Mouse (Mus musculus): Measurements from ENCODE around the gene Saxo2. TPM values are rescaled to one million over a fixed set of nuclear protein-coding genes. Genes with fewer than 3 reads are reported as not detected.
A peak's percentile ranks its signal among the peaks of the same experiment; 100 is the strongest.

Saxo2 gene
- polyA plus RNA-seq, 1 experiment, result 2.3 TPM

DNA sequence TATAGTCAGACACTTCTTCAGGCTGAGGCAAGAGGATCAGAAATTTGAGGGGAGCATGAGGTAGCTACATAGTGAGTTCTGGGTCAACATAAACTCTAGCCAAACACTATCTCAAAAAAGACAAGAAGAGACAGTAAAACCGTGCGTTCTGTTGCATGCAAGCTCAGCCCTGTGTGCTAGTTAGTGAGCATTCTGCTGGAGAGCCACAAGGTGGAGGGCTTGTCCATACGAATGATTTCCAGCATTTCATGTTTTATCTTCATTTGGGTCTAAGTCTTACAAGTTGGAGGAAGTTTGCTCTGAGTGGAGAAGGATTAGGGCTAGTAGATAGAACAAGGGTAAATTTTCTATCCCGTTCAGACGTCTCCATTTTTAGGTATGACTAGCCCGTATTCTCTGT is 28.5 kb upstream of the Saxo2 start:
- Histone ChIP-seq H3K4me3 (ENCODE audit: insufficient read depth, poor library complexity, severe bottlenecking) (no peak overlapping the region), H3K27me3 (ENCODE audit: control insufficient read depth, insufficient read depth, insufficient read length) (no peaks in the 10 kb centered on the region), H3K79me3 (ENCODE audit: low read depth) (no peaks in the 10 kb centered on the region), H3K79me2 (ENCODE audit: control insufficient read depth, insufficient read depth) (no peaks in the 10 kb centered on the region), H3K36me3 (ENCODE audit: control insufficient read depth, insufficient read depth) (peaks cover 36% of the 10 kb centered on the region), H3ac (ENCODE audit: control insufficient read depth, insufficient read length, low read depth) (no peak overlapping the region)
- TF ChIP-seq USF1 (IDR thresholded peaks at IDR 0.05; ENCODE audit: low read depth) (no peak), MYOG (IDR thresholded peaks at IDR 0.05; ENCODE audit: control insufficient read depth, extremely low read depth, insufficient read length) (no peak), CTCF (IDR thresholded peaks at IDR 0.05; ENCODE audit: control insufficient read depth, insufficient read depth, insufficient read length) (no peak), CEBPB (IDR thresholded peaks at IDR 0.05; ENCODE audit: low read depth) (no peak)

DNA sequence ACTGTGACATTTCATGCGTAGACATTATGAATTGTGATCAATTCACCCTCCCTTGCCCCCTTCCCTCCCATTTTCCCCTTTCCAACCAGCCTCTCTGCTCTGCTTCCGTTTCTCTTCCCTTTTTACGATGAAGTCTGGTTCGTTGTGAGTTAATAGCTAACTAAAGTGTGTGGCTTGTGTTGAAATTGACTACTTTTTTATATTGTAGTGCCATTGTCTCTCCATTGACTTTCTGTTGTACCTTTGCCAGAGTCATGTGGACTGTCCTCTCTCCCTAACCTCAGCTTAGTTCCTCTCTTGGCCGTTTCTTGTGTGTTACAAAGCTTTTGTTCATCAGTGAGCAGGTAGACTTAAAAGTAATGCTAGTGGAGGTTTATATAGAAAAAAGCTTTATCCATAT is 27.7 kb upstream of the Saxo2 start:
- H3K36me3 ChIP-seq (ENCODE audit: control insufficient read depth, insufficient read depth), result peaks cover 36% of the 10 kb centered on the region

DNA sequence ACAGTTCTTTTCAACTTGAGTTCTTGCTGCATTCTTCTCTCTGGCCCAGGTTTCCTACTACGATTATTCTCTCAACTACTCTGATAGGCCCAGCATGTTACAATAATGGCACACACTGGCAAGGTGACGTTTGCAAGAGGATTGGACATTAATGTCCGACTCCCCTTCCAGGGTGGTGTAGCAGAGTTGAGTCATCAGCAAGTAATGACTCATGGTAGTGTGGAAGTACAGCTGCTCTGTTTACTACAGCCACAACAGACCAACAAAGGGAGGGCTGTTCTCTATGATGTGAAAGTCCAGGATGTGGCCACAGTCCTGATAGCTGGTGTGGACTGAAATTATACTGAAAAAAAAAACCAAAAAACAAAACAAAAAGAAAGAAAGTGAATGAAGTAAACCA is 16.3 kb upstream of the Saxo2 start:
- TF ChIP-seq CEBPB (IDR thresholded peaks at IDR 0.05; ENCODE audit: low read depth) (no peak), MYOD1 (IDR thresholded peaks at IDR 0.05; ENCODE audit: control insufficient read depth, insufficient read length, low read depth) (peak; percentile 84), USF1 (IDR thresholded peaks at IDR 0.05; ENCODE audit: low read depth) (no peak), FOSL1 (IDR thresholded peaks at IDR 0.05; ENCODE audit: insufficient read depth, low read length, poor library complexity, severe bottlenecking) (peak; percentile 79), MAX (IDR thresholded peaks at IDR 0.05) (peak; percentile 56), CTCF (IDR thresholded peaks at IDR 0.05; ENCODE audit: control insufficient read depth, insufficient read depth, insufficient read length) (no peak), MYOG (IDR thresholded peaks at IDR 0.05; ENCODE audit: control insufficient read depth, extremely low read depth, insufficient read length) (no peak)
- H3K4me3 ChIP-seq (ENCODE audit: insufficient read depth, poor library complexity, severe bottlenecking), result no peak overlapping the region
- H3ac ChIP-seq (ENCODE audit: control insufficient read depth, insufficient read length, low read depth), result no peak overlapping the region
- H3K79me3 ChIP-seq (ENCODE audit: low read depth), result no peaks in the 10 kb centered on the region
- peaks cover 23% of the 10 kb centered on the region for H3K36me3 ChIP-seq (ENCODE audit: control insufficient read depth, insufficient read depth)
- H3K79me2 ChIP-seq (ENCODE audit: control insufficient read depth, insufficient read depth), result no peaks in the 10 kb centered on the region
- H3K27me3 ChIP-seq (ENCODE audit: control insufficient read depth, insufficient read depth, insufficient read length), result no peaks in the 10 kb centered on the region

More for the DNA sequence above, 27.7 kb upstream of the Saxo2 start:
- Histone ChIP-seq H3K79me3 (ENCODE audit: low read depth) (no peaks in the 10 kb centered on the region), H3K27me3 (ENCODE audit: control insufficient read depth, insufficient read depth, insufficient read length) (no peaks in the 10 kb centered on the region), H3ac (ENCODE audit: control insufficient read depth, insufficient read length, low read depth) (no peak overlapping the region), H3K4me3 (ENCODE audit: insufficient read depth, poor library complexity, severe bottlenecking) (no peak overlapping the region), H3K79me2 (ENCODE audit: control insufficient read depth, insufficient read depth) (no peaks in the 10 kb centered on the region)
- TF ChIP-seq MAX (IDR thresholded peaks at IDR 0.05) (no peak), MYOD1 (IDR thresholded peaks at IDR 0.05; ENCODE audit: control insufficient read depth, insufficient read length, low read depth) (no peak), FOSL1 (IDR thresholded peaks at IDR 0.05; ENCODE audit: insufficient read depth, low read length, poor library complexity, severe bottlenecking) (no peak), CEBPB (IDR thresholded peaks at IDR 0.05; ENCODE audit: low read depth) (no peak), MYOG (IDR thresholded peaks at IDR 0.05; ENCODE audit: control insufficient read depth, extremely low read depth, insufficient read length) (no peak), CTCF (IDR thresholded peaks at IDR 0.05; ENCODE audit: control insufficient read depth, insufficient read depth, insufficient read length) (no peak), USF1 (IDR thresholded peaks at IDR 0.05; ENCODE audit: low read depth) (no peak)

DNA sequence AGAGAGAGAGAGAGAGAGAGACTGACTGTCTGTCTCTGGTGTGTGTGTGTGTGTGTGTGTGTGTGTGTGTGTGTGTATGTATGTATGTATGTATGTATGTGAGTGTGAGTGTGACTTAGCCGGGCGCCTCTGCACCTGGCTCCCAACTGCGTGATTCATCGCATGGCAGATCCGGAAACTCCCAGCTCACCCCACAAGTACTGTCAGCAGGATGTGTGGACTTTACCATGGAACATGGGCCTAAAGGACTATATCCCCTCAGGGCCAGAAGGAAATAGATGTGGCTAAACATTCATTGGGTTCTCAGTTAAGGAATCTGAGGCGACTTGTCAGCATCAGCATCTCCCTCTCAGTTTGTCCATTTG is 735 bp upstream of the Saxo2 start:
- peak overlapping the region; percentile 53 for H3ac ChIP-seq (ENCODE audit: control insufficient read depth, insufficient read length, low read depth)
- peaks cover 9% of the 10 kb centered on the region for H3K36me3 ChIP-seq (ENCODE audit: control insufficient read depth, insufficient read depth)
- no peak for TF ChIP-seq MYOD1 (IDR thresholded peaks at IDR 0.05; ENCODE audit: control insufficient read depth, insufficient read length, low read depth)
- no peak for TF ChIP-seq MYOG (IDR thresholded peaks at IDR 0.05; ENCODE audit: control insufficient read depth, extremely low read depth, insufficient read length)
- TF ChIP-seq USF1 (IDR thresholded peaks at IDR 0.05; ENCODE audit: low read depth), result no peak
- TF ChIP-seq CTCF (IDR thresholded peaks at IDR 0.05; ENCODE audit: control insufficient read depth, insufficient read depth, insufficient read length), result no peak
- no peak for TF ChIP-seq FOSL1 (IDR thresholded peaks at IDR 0.05; ENCODE audit: insufficient read depth, low read length, poor library complexity, severe bottlenecking)
- TF ChIP-seq MAX (IDR thresholded peaks at IDR 0.05), result no peak
- no peak for TF ChIP-seq CEBPB (IDR thresholded peaks at IDR 0.05; ENCODE audit: low read depth)
- no peaks in the 10 kb centered on the region for H3K27me3 ChIP-seq (ENCODE audit: control insufficient read depth, insufficient read depth, insufficient read length)
- H3K4me3 ChIP-seq (ENCODE audit: insufficient read depth, poor library complexity, severe bottlenecking), result peak overlapping the region; percentile 56
- peaks cover 14% of the 10 kb centered on the region for H3K79me3 ChIP-seq (ENCODE audit: low read depth)
- peaks cover 30% of the 10 kb centered on the region for H3K79me2 ChIP-seq (ENCODE audit: control insufficient read depth, insufficient read depth)

DNA sequence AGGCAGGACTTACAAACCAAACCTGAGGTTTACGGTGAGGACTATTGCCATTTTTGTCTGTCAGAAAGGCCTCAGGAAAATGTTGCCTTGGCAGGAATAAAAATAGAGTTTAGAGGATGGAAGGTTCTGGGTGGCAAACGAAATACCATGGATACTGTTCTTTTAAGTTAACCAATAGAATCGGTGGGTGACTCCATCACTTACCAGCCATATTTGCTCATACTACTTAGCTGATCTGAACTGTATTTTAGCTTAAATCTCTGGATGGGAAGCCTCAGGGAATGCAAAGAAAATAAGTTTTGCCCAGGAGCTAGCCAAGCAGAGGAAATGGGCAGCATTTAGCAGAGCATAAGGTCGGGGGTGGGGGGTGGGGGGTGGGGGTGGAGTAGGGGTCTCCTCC is 419 bp downstream of the Saxo2 start:
- Histone ChIP-seq H3ac (ENCODE audit: control insufficient read depth, insufficient read length, low read depth) (no peak overlapping the region), H3K4me3 (ENCODE audit: insufficient read depth, poor library complexity, severe bottlenecking) (peak overlapping the region; percentile 56), H3K79me2 (ENCODE audit: control insufficient read depth, insufficient read depth) (peaks cover 30% of the 10 kb centered on the region), H3K36me3 (ENCODE audit: control insufficient read depth, insufficient read depth) (peaks cover 9% of the 10 kb centered on the region), H3K79me3 (ENCODE audit: low read depth) (peaks cover 14% of the 10 kb centered on the region), H3K27me3 (ENCODE audit: control insufficient read depth, insufficient read depth, insufficient read length) (no peaks in the 10 kb centered on the region)
- TF ChIP-seq MYOD1 (IDR thresholded peaks at IDR 0.05; ENCODE audit: control insufficient read depth, insufficient read length, low read depth) (no peak), USF1 (IDR thresholded peaks at IDR 0.05; ENCODE audit: low read depth) (no peak), FOSL1 (IDR thresholded peaks at IDR 0.05; ENCODE audit: insufficient read depth, low read length, poor library complexity, severe bottlenecking) (no peak)

DNA sequence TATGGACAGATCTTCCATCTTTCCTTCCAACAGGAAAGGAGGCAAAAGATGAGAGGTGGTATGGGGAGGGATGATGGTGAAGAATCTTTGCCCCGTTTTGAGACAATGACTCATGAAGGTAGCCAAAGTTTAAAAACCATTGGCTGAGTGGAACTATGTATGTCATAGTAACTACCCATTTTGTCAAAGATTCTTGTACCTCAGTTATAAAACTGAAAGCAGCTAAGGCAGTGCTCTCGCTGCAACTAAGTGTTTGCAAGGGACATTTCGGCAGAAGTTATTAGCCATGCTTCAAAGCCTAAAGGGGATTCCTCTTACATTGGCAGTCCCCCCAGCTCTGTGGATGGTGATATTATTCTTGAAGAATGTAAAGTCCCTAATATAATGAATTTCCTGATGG is 1.1 kb downstream of the Saxo2 start:
- TF ChIP-seq CTCF (IDR thresholded peaks at IDR 0.05; ENCODE audit: control insufficient read depth, insufficient read depth, insufficient read length) (no peak), MYOD1 (IDR thresholded peaks at IDR 0.05; ENCODE audit: control insufficient read depth, insufficient read length, low read depth) (no peak), FOSL1 (IDR thresholded peaks at IDR 0.05; ENCODE audit: insufficient read depth, low read length, poor library complexity, severe bottlenecking) (no peak), USF1 (IDR thresholded peaks at IDR 0.05; ENCODE audit: low read depth) (no peak), CEBPB (IDR thresholded peaks at IDR 0.05; ENCODE audit: low read depth) (no peak), MAX (IDR thresholded peaks at IDR 0.05) (no peak), MYOG (IDR thresholded peaks at IDR 0.05; ENCODE audit: control insufficient read depth, extremely low read depth, insufficient read length) (no peak)
- H3ac ChIP-seq (ENCODE audit: control insufficient read depth, insufficient read length, low read depth), result no peak overlapping the region
- H3K27me3 ChIP-seq (ENCODE audit: control insufficient read depth, insufficient read depth, insufficient read length), result no peaks in the 10 kb centered on the region
- H3K79me2 ChIP-seq (ENCODE audit: control insufficient read depth, insufficient read depth), result peaks cover 30% of the 10 kb centered on the region
- H3K36me3 ChIP-seq (ENCODE audit: control insufficient read depth, insufficient read depth), result peaks cover 9% of the 10 kb centered on the region
- H3K4me3 ChIP-seq (ENCODE audit: insufficient read depth, poor library complexity, severe bottlenecking), result no peak overlapping the region
- H3K79me3 ChIP-seq (ENCODE audit: low read depth), result peaks cover 13% of the 10 kb centered on the region

Measured in C2C12 (cell line).